Mouse (Mus musculus): Measurements from ENCODE around the gene Upb1.

Gene Upb1

DNA sequence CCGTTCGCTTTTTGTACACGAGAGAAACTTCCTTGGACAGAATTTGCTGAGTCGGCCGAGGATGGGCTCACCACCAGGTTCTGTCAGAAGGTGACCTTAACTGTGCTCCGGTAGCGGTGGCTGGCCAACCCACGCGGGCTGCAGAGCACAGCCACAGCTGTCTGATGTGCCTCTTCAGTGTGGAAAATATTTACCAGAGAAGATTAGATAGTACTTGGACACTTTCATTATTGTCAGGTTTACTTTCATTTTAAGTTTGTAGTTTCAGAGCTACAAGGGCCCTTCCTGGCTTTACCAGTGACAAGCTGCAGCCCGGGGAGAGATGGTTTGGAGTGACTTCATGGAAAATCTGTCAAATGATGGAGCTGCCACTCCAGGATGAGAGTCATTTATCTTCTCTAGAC, 23.6 kb downstream of the Upb1 start:
- DNase-seq (ENCODE audit: low read depth, low spot score): no peak

DNA sequence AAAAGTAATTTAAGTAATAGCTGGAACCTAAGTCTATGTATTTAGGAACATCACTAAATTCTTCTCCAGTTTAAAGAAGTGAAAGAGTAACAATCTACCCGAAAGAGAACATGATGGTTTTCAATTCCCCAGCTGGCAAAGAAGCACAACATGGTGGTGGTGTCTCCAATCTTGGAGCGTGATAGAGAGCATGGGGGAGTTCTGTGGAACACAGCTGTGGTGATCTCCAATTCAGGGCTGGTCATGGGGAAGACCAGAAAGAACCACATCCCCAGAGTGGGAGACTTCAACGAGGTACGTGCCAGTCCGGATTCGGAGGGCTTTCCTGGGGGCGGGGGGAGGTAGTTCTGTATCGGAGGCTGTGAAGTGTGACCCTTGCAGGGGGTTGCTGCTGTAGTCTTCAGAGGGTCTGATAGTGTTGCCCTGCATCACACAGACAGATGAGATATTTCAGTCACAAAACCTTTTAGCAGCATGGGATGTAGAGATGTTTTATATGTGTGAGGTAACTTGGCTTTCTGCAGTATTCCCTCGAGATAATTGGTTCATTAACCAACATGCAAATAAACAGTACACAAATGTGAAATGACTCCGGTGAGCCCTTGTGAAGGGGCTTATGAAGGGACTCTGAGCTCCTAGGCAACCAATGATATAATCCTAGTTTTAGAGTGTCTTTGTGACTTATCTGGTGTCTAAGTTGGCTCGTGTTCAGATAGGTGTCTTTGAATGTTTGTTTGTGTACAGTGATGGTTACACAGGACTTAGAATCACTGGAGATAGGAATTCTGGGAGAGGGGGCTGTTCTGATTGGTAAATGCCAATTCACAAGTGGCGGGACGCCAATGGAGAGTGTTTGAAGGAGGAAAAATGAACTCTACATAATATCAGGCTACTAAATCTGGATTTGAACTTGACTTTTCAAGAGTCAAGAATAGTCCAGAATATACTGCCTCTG, 27.4 kb downstream of the Upb1 start:
- no peak for DNase-seq (ENCODE audit: low read depth, low spot score)

DNA sequence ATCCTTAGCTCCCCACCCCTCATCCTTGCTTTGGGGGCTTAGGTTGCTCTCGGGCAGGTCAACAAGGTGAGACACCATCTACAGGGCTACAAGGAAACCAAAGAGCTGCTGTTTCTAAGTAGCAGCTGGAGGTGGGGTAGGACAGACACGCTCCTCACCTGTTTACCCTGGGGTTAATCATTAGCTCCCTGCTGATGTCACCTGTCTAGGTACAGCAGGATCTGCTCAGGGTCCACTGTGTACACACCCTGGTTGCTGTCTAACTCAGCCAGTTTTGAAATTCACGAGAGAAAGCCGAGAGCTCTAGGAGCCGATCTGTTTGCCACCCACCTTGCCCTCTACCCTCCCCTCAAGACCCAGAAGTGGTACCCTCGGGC, 28.1 kb downstream of the Upb1 start:
- no peak for DNase-seq (ENCODE audit: low read depth, low spot score)

GRCm38 (mm10) chr10:75429522-75430146, 28.7 kb downstream of the Upb1 start:
- no peak for DNase-seq (ENCODE audit: low read depth, low spot score)

- no peak for DNase-seq (ENCODE audit: low read depth, low spot score)
These were observed 29.2 kb downstream of the Upb1 start for GRCm38 (mm10) chr10:75430147-75430537.

GRCm38 (mm10) chr10:75430633-75431032, 29.7 kb downstream of the Upb1 start:
- DNase-seq (ENCODE audit: low read depth, low spot score): no peak

GRCm38 (mm10) chr10:75436604-75437217, 35.8 kb downstream of the Upb1 start:
- DNase-seq (ENCODE audit: low read depth, low spot score): peak; percentile 80

DNA sequence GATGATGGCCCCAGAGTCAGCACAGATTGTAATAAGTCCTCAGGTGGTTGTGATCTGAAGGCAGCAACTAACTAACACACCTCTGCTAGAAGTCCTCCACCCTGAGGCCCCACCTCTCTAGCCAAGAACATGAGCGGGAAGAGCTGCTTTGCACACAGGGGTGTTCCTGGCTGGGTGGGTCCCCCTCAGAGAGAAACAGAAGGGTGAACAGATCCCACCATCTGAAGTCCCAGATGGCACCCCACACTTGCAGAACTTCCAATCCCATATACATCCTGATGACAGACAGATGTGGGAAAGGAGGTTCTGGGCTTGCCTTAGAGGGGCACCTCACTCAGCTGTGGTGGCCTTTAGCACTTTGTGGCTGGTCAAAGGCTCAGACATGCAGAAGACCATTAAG, 36.4 kb downstream of the Upb1 start:
- no peak for DNase-seq (ENCODE audit: low read depth, low spot score)

- DNase-seq (ENCODE audit: low read depth, low spot score): no peak
These were observed 37.4 kb downstream of the Upb1 start for GRCm38 (mm10) chr10:75438132-75438810.

- peak; percentile 51 for DNase-seq (ENCODE audit: low read depth, low spot score)
These were observed 38.4 kb downstream of the Upb1 start for GRCm38 (mm10) chr10:75439211-75439811.

DNA sequence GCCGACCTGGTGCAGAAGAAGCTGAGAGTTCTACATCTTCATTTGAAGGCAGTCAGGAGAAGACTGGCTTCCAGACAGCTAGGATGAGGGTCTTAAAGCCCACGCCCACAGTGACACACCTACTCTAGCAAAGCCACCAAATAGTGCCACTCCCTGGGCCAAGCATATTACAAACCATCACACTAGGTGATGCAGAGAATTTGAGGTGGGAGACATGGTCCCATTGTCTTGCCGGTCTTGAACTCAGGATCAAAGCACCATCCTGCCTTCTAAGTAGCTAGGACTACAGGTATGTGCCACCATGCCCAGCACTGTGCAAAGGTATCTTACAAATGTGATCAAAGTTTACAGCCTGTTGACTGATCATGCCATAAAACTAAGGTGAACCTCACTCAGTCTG, 39.8 kb downstream of the Upb1 start:
- DNase-seq (ENCODE audit: low read depth, low spot score): no peak

DNA sequence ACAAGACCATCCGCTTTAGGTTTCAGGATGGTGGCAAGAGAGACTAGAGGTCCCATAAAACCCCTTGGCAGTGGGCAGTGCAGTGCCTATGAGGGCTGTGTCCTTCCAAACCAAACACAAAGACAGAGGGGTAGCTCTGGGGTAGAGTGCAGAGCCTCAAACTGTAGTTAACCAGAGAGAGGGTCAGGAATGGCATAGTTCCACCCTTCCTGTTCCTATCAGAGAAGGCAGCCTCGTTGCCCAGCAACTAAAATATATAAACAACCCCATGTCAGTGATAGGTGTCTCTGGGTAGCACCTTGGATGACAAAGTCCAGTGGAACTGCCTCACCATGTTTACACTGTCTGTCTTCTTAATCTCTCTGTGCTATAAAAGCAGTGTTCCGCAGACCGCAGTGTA, 40.9 kb downstream of the Upb1 start:
- DNase-seq (ENCODE audit: low read depth, low spot score): no peak

DNA sequence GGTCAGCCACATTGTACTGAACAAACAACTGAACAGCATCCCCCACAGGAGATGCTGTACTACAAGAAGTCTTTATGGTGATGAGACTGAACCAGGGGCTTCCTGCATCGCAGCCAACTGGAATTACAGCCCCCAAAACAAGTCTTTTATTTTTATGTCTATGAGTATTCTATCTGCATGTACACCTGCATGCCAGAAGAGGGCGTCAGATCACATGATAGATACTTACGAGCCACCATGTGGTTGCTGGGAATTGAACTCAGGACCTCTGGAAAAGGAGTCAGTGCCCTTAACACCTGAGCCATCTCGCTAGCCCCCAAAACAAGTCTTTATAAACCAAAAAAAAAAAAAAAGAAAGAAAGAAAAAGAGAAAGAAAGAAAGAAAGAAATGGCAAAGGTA, 42.1 kb downstream of the Upb1 start:
- peak; percentile 38 for DNase-seq (ENCODE audit: low read depth, low spot score)

GRCm38 (mm10) chr10:75444111-75444826, 43.4 kb downstream of the Upb1 start:
- no peak for DNase-seq (ENCODE audit: low read depth, low spot score)

- no peak for DNase-seq (ENCODE audit: low read depth, low spot score)
These were observed 44.1 kb downstream of the Upb1 start for GRCm38 (mm10) chr10:75445030-75445429.

GRCm38 (mm10) chr10:75446501-75447083, 45.7 kb downstream of the Upb1 start:
- DNase-seq (ENCODE audit: low read depth, low spot score): peak; percentile 33

GRCm38 (mm10) chr10:75447489-75447888, 46.6 kb downstream of the Upb1 start:
- DNase-seq (ENCODE audit: low read depth, low spot score): no peak

- no peak for DNase-seq (ENCODE audit: low read depth, low spot score)
These were observed 48.0 kb downstream of the Upb1 start for GRCm38 (mm10) chr10:75448806-75449420.

GRCm38 (mm10) chr10:75450331-75450730, 49.4 kb downstream of the Upb1 start:
- DNase-seq (ENCODE audit: low read depth, low spot score): no peak

All from ES-CJ7 (cell line).